Mouse (Mus musculus): ENCODE measurements at regions not wholly inside any gene's neighbourhood (a gene's known extent, or its start where the extent isn't known, plus 50 kb on each side); places are given as distances from the start of the nearest gene placed in this dataset.

DNA sequence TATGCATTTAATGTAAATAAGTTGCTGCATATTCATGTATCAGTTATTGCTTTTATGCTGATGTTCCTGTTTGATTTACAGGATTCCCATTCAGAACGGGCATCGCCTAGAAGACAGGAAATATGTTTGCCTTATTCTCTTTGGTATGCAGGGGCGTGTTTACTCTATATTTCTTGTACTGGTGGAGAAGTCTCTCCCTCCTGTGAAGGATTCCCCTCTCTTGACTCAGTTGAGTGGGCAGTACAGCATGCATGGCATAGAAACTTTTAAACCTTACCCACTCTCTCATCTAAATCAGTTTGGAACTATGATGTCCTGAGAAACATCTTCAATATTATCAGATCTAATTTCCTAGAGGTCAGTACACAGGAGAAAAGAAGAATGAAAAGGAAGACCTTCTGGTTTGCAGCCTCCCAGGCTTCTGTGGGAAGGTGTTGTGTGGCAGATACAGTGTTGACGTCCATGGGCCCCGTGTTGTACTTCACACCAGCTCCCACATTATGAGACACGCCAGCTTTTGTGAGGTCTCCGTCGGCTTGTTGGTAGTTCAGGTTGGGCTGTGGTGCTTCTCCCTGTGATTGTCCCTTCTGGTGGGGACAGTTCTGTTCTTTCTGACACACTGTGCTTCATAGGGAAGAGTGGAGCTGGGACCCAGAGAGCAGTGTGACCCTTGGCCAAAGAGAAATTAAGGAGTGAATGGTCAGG lies 58.4 kb upstream of the Ptprm start:
- Histone ChIP-seq H3K27me3 (no peaks in the 10 kb centered on the region), H3K4me3 (no peak overlapping the region), H3K9ac (no peak overlapping the region), H3K36me3 (no peaks in the 10 kb centered on the region), H3K9me3 (no peaks in the 10 kb centered on the region), H3K27ac (replicated peaks) (no peak overlapping the region), H3K4me1 (replicated peaks) (no peaks in the 10 kb centered on the region), H3K4me2 (no peak overlapping the region)
- 87% methylated on average over 8 of the region's 8 CpGs for WGBS
- ATAC-seq (ENCODE audit: low read depth): no peak

DNA sequence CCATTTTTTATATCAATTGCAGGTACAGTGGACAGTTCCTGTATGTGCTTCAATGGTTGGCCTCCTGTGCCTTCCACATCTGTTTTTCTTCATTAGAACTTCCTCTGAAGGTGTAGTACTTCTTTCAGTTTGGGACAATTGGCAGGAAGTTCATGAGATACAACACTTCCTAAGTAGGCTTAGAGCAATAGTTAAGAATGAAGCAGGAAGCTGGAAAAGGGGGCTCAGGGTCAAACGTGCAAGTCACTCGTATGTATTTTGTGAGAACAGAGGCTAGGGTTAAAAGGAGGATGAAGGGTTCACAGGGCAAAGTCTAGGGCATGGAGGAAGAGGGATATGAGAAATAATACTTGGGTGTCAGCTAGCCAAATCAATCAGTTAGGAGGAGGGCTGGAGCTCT lies 55.7 kb upstream of the Ptprm start:
- Histone ChIP-seq H3K4me1 (replicated peaks) (no peaks in the 10 kb centered on the region), H3K4me3 (no peak overlapping the region), H3K27ac (replicated peaks) (no peak overlapping the region), H3K36me3 (no peaks in the 10 kb centered on the region), H3K4me2 (no peak overlapping the region), H3K27me3 (no peaks in the 10 kb centered on the region), H3K9me3 (no peaks in the 10 kb centered on the region), H3K9ac (no peak overlapping the region)
- no peak for ATAC-seq (ENCODE audit: low read depth)
- 91% methylated on average over 2 of the region's 2 CpGs for WGBS

DNA sequence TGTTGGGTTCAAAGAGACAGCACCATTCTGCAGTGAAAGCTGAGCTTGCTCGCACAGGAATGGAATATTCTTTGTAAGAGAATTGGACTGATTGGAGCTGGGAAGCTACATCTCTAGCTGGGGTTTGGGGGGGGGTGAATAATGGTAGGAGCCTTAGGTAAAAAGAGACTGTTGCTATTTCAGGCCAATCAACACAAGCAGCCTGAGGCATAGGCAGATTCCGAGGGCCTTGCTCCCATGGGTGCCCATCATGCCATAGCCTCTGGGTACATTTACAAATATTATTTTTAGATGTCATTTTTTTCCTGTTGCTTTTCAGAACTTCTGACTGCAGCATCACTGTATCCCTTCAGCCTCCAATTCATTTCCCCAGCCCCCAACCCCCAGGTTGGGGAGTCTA lies 51.7 kb upstream of the Ptprm start:
- H3K9me3 ChIP-seq: no peaks in the 10 kb centered on the region
- H3K36me3 ChIP-seq: no peaks in the 10 kb centered on the region
- no peak overlapping the region for H3K4me3 ChIP-seq
- no peak overlapping the region for H3K27ac ChIP-seq (replicated peaks)
- H3K4me2 ChIP-seq: no peak overlapping the region
- ATAC-seq (ENCODE audit: low read depth): no peak
- H3K4me1 ChIP-seq (replicated peaks): no peaks in the 10 kb centered on the region
- WGBS: 83% methylated on average over 2 of the region's 2 CpGs
- no peaks in the 10 kb centered on the region for H3K27me3 ChIP-seq
- H3K9ac ChIP-seq: no peak overlapping the region

All from neural tube, embryonic 13.5 days (tissue).